Mouse (Mus musculus): Measurements from ENCODE around the gene Atg9a. TPM values are rescaled to one million over a fixed set of nuclear protein-coding genes. Genes with fewer than 3 reads are reported as not detected.

Gene Atg9a
- polyA plus RNA-seq, 1 experiment from 2014 or later, result 17.4 TPM

GRCm38 (mm10) chr1:75231664-75232152 lies 39.7 kb upstream of the Atg9a start, which contains the start of gene A630095N17Rik:
TSS of gene A630095N17Rik (minus strand) at chr1:75232102.
- TF ChIP-seq CTCF (IDR thresholded peaks at IDR 0.05; ENCODE audit: low read depth) (no peak), EP300 (optimal IDR thresholded peaks at IDR 0.05) (no peak)
- H3K27me3 ChIP-seq (ENCODE audit: control insufficient read depth, insufficient read depth, low read length), result no peaks in the 10 kb centered on the region
- no peaks in the 10 kb centered on the region for H3K9me3 ChIP-seq (ENCODE audit: control insufficient read depth, low read length)
- H3K27ac ChIP-seq (replicated peaks), result peak within 1 kb of the TSS; percentile 70
- 60% methylated on average over 5 of the region's 5 CpGs for WGBS
- DNase-seq (ENCODE audit: low spot score), result no peak
- no peaks in the 10 kb centered on the region for H3K36me3 ChIP-seq (ENCODE audit: control insufficient read depth, insufficient read depth, low read length)
- no peak within 1 kb of the TSS for H3K9ac ChIP-seq (ENCODE audit: low read length)
- ATAC-seq (ENCODE audit: low FRiP score, low TSS enrichment), result no peak
- H3K4me2 ChIP-seq (replicated peaks; ENCODE audit: low read depth), result no peak within 1 kb of the TSS
- no peaks in the 10 kb centered on the region for H3K4me1 ChIP-seq (replicated peaks; ENCODE audit: control insufficient read depth, insufficient read depth)
- H3K4me3 ChIP-seq (ENCODE audit: low read depth, low read length), result no peak within 1 kb of the TSS

- Histone ChIP-seq H3K36me3 (ENCODE audit: control insufficient read depth, insufficient read depth, low read length) (no peaks in the 10 kb centered on the region), H3K27ac (replicated peaks) (peak overlapping the region; percentile 70), H3K9ac (ENCODE audit: low read length) (no peak overlapping the region), H3K4me2 (replicated peaks; ENCODE audit: low read depth) (no peak overlapping the region), H3K4me1 (replicated peaks; ENCODE audit: control insufficient read depth, insufficient read depth) (no peaks in the 10 kb centered on the region), H3K4me3 (ENCODE audit: low read depth, low read length) (no peak overlapping the region), H3K9me3 (ENCODE audit: control insufficient read depth, low read length) (no peaks in the 10 kb centered on the region), H3K27me3 (ENCODE audit: control insufficient read depth, insufficient read depth, low read length) (no peaks in the 10 kb centered on the region)
- TF ChIP-seq CTCF (IDR thresholded peaks at IDR 0.05; ENCODE audit: low read depth), result no peak
- DNase-seq (ENCODE audit: low spot score), result no peak
- 74% methylated on average over 4 of the region's 4 CpGs for WGBS
- ATAC-seq (ENCODE audit: low FRiP score, low TSS enrichment), result no peak
These were observed 39.2 kb upstream of the Atg9a start for GRCm38 (mm10) chr1:75231224-75231623.

GRCm38 (mm10) chr1:75230335-75230994 lies 38.5 kb upstream of the Atg9a start:
- Histone ChIP-seq H3K36me3 (ENCODE audit: control insufficient read depth, insufficient read depth, low read length) (no peaks in the 10 kb centered on the region), H3K27ac (replicated peaks) (peak overlapping the region; percentile 70), H3K9me3 (ENCODE audit: control insufficient read depth, low read length) (no peaks in the 10 kb centered on the region), H3K9ac (ENCODE audit: low read length) (no peak overlapping the region), H3K4me3 (ENCODE audit: low read depth, low read length) (no peak overlapping the region), H3K4me1 (replicated peaks; ENCODE audit: control insufficient read depth, insufficient read depth) (no peaks in the 10 kb centered on the region), H3K4me2 (replicated peaks; ENCODE audit: low read depth) (no peak overlapping the region), H3K27me3 (ENCODE audit: control insufficient read depth, insufficient read depth, low read length) (no peaks in the 10 kb centered on the region)
- TF ChIP-seq CTCF (IDR thresholded peaks at IDR 0.05; ENCODE audit: low read depth), result no peak
- TF ChIP-seq EP300 (optimal IDR thresholded peaks at IDR 0.05), result no peak
- DNase-seq (ENCODE audit: low spot score), result peak; percentile 66
- peak; percentile 78 for ATAC-seq (ENCODE audit: low FRiP score, low TSS enrichment)
- WGBS, result 63% methylated on average over 7 of the region's 7 CpGs

- no peak overlapping the region for H3K9ac ChIP-seq (ENCODE audit: low read length)
- H3K9me3 ChIP-seq (ENCODE audit: control insufficient read depth, low read length), result no peaks in the 10 kb centered on the region
- no peaks in the 10 kb centered on the region for H3K36me3 ChIP-seq (ENCODE audit: control insufficient read depth, insufficient read depth, low read length)
- DNase-seq (ENCODE audit: low spot score), result no peak
- H3K4me2 ChIP-seq (replicated peaks; ENCODE audit: low read depth), result no peak overlapping the region
- H3K4me1 ChIP-seq (replicated peaks; ENCODE audit: control insufficient read depth, insufficient read depth), result no peaks in the 10 kb centered on the region
- no peak overlapping the region for H3K4me3 ChIP-seq (ENCODE audit: low read depth, low read length)
- WGBS, result 58% methylated on average over 4 of the region's 4 CpGs
- H3K27me3 ChIP-seq (ENCODE audit: control insufficient read depth, insufficient read depth, low read length), result no peaks in the 10 kb centered on the region
- no peak for TF ChIP-seq EP300 (optimal IDR thresholded peaks at IDR 0.05)
- no peak overlapping the region for H3K27ac ChIP-seq (replicated peaks)
- no peak for ATAC-seq (ENCODE audit: low FRiP score, low TSS enrichment)
These were observed 37.2 kb upstream of the Atg9a start for GRCm38 (mm10) chr1:75229158-75229557.

GRCm38 (mm10) chr1:75227653-75228052 lies 35.7 kb upstream of the Atg9a start:
- ATAC-seq (ENCODE audit: low FRiP score, low TSS enrichment), result no peak
- Histone ChIP-seq H3K4me1 (replicated peaks; ENCODE audit: control insufficient read depth, insufficient read depth) (no peaks in the 10 kb centered on the region), H3K9me3 (ENCODE audit: control insufficient read depth, low read length) (no peaks in the 10 kb centered on the region), H3K9ac (ENCODE audit: low read length) (no peak overlapping the region), H3K27me3 (ENCODE audit: control insufficient read depth, insufficient read depth, low read length) (no peaks in the 10 kb centered on the region), H3K4me3 (ENCODE audit: low read depth, low read length) (no peak overlapping the region), H3K4me2 (replicated peaks; ENCODE audit: low read depth) (no peak overlapping the region), H3K27ac (replicated peaks) (no peak overlapping the region), H3K36me3 (ENCODE audit: control insufficient read depth, insufficient read depth, low read length) (no peaks in the 10 kb centered on the region)
- DNase-seq (ENCODE audit: low spot score), result no peak
- WGBS, result 73% methylated on average over 1 of the region's 1 CpGs
- TF ChIP-seq EP300 (optimal IDR thresholded peaks at IDR 0.05) (no peak), CTCF (IDR thresholded peaks at IDR 0.05; ENCODE audit: low read depth) (no peak)

DNA sequence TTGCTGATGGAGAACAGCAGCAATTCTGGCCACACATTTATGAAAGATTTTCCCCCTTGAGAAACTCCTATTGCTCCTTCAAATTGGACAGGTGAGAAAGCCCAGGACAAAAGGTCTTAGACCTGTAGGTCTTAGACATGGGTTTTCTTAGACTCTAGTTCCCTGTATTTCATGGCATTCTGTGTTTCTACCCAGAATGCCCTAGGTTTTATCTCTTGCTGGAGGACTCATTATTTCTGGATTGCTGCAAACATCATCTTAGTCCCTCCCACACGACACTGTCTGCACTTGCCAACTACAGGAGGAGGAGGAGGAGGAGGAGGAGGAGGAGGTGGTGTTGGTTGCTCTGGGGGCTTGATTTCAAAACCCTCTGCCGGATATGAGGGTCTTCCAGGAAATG lies 34.1 kb upstream of the Atg9a start:
- ATAC-seq (ENCODE audit: low FRiP score, low TSS enrichment), result no peak
- no peaks in the 10 kb centered on the region for H3K36me3 ChIP-seq (ENCODE audit: control insufficient read depth, insufficient read depth, low read length)
- no peaks in the 10 kb centered on the region for H3K27me3 ChIP-seq (ENCODE audit: control insufficient read depth, insufficient read depth, low read length)
- H3K4me3 ChIP-seq (ENCODE audit: low read depth, low read length), result no peak overlapping the region
- H3K4me1 ChIP-seq (replicated peaks; ENCODE audit: control insufficient read depth, insufficient read depth), result no peaks in the 10 kb centered on the region
- no peak for DNase-seq (ENCODE audit: low spot score)
- 51% methylated on average over 2 of the region's 2 CpGs for WGBS
- no peaks in the 10 kb centered on the region for H3K9me3 ChIP-seq (ENCODE audit: control insufficient read depth, low read length)
- H3K27ac ChIP-seq (replicated peaks), result no peak overlapping the region
- H3K4me2 ChIP-seq (replicated peaks; ENCODE audit: low read depth), result no peak overlapping the region
- H3K9ac ChIP-seq (ENCODE audit: low read length), result no peak overlapping the region
- TF ChIP-seq EP300 (optimal IDR thresholded peaks at IDR 0.05), result no peak
- no peak for TF ChIP-seq CTCF (IDR thresholded peaks at IDR 0.05; ENCODE audit: low read depth)

Measured in stomach, postnatal 0 days (tissue).